Mouse (Mus musculus) B cell, adult 62 days (primary cell): Measurements from ENCODE around the gene Tmem120a. TPM values are rescaled to one million over a fixed set of nuclear protein-coding genes. Genes with fewer than 3 reads are reported as not detected.

ENCODE experiments used
- total RNA-seq: library from RNA; stranded (reverse); gene quantifications from 4 replicates; pipeline ENCODE4 v1.2.4, GENCODE M21; 2023

The Tmem120a gene
- 7.9 to 14.5 TPM (median 12.3 TPM) in 4 replicates for total RNA-seq

DNA sequence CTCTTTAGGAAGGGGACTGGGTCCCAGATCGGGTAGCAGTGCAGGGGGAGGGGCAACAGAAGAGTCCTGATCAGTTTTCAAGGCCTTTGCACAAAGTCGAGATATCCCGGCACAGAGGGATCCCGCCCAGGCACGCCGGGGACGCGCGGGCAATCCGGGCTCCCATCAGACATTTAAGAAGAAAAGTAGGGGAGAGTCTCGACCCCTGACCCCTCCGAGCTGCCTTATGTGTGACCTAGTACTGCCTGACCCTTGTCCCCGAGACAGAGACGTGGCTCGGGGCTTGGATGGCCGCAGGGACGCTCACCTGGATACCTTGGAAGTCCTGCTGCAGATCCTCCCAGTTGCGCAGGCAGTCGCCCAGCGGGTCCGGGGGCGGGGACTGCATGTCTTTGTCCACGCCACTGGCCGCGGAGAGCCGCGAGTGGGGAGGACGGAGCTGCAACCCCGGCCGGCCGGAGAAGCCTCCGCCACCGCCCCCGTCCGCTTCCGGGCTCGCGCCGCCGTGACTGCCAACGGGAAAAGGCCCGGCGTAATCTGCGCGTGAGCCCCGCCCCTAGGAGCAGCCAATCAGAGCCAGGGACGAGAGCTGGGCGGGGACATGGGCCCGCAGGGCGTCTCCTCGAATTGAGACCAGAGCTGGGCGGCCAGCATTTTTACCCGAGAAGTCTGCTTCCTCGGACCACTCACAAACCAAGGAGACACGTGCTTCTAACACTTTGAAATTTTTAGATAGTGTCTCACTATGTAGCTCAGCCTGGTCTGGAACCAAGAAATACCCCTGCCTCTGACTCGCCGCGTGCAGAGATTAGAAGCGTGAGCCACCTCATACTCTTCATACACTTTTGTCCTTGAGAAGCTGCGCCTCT lies at the start of gene Tmem120a:
TSS of gene Tmem120a (minus strand) at position 708 of the 869 bp plus-strand sequence.

GRCm38 (mm10) chr5:135778471-135779445 lies 34.5 kb upstream of the Tmem120a start, which contains the start of gene Mdh2:
TSS of gene Mdh2 (plus strand) at chr5:135778480.

DNA sequence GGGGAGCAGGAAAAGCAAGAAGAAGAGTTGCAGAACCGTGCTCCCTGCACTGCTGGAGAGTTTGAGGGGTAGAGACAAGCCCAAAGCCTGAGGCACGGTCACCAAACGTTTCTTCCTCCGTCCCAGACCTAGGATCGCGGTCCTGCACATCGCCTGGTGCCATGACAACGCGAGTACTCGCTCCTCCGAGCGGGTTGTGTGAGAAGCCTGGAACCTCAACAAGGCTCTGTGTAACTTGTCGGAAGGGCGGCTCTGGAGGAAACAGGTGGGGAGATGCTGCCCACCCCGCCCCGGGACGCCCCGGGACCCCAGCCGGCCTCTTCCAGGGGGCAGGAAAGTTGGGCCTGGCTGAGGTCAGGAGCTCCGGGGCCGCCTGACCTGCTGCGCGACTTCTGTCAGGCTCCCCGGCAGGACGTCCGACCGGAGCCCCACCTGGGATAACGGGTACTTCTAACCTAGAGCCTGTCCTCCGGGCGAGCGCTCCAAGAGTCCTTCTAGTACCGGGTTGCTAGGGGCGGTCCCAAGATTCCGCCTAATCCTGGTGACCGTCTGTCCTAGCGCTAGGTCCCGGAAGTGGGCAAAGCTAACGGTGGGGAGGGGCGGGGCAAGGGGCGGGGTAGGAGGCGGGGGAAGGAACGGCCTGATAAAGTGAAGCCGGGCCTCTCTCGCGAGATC lies 33.7 kb upstream of the Tmem120a start, which contains the start of gene Styxl1:
TSS of gene Styxl1 (minus strand) at position 590 of the 675 bp plus-strand sequence.

Other genes with a start within 250 kb of the Tmem120a start
- 28.3 to 32.7 TPM (median 32.2 TPM) in 4 replicates for gene Hip1, start 199.3 kb downstream of the Tmem120a start, total RNA-seq
- gene Ccl26, start 180.9 kb downstream of the Tmem120a start, total RNA-seq = not detected in 4 replicates
- gene Ccl24, start 171.4 kb downstream of the Tmem120a start, total RNA-seq = 0.45 TPM in 1 of 4 replicates, not detected in the others
- gene Rhbdd2, start 111.8 kb downstream of the Tmem120a start, total RNA-seq = 16.1 to 23.2 TPM (median 20.5 TPM) in 4 replicates
- 38.2 to 47.9 TPM (median 42.2 TPM) in 4 replicates for gene Por, start 74.4 kb downstream of the Tmem120a start, total RNA-seq
- gene Styxl1, start 33.9 kb upstream of the Tmem120a start, total RNA-seq = 1.2 TPM in 1 of 4 replicates, not detected in the others
- gene Mdh2, start 34.0 kb upstream of the Tmem120a start, total RNA-seq = 143 to 159 TPM (median 155 TPM) in 4 replicates
- gene Srrm3, start 62.4 kb upstream of the Tmem120a start, total RNA-seq = 0.38 TPM in 1 of 4 replicates, not detected in the others
- gene Hspb1, start 143.5 kb upstream of the Tmem120a start, total RNA-seq = 3.1 to 8.8 TPM (median 5.6 TPM) in 4 replicates
- 79.7 to 98.2 TPM (median 86.5 TPM) in 4 replicates for gene Ywhag, start 190.2 kb upstream of the Tmem120a start, total RNA-seq
- gene Ssc4d, start 230.1 kb upstream of the Tmem120a start, total RNA-seq = 0.51 to 2.4 TPM (median 1.3 TPM) in 4 replicates
- not detected in 4 replicates for gene Zp3, start 235.7 kb upstream of the Tmem120a start, total RNA-seq